Comparison of ENCODE assay signal across 8 mouse cellular contexts in the genomic region with DNA sequence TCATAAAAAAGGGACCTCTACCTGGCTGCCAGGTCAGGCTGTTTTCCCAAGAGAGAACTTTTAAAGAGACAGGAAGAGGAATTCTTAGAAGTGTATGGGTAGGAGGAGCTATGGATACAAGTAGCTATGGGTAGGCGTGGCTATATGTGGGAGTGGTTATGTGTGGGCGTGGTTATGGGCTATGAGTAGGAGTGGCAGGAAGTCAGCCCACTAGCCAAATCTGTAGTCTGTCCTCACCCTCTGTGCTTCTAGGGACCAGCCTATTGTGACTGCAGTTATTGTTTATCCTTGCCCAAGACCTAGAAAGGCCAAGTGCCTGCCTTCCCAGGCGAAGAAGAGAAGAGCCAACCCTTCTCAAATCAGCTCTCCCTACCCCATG. TPM values are rescaled to one million over a fixed set of nuclear protein-coding genes. Genes with fewer than 3 reads are reported as not detected.
DNase-seq lines count a peak whose midpoint lies in the region; ATAC-seq lines count a peak whose summit lies in the region.

No protein-coding gene starts in this region.

- peaks cover 15% of the 10 kb centered on the region for H3K4me1 ChIP-seq in neural tube, embryonic 15.5 days
- H3K4me1 ChIP-seq in heart, embryonic 10.5 days: no peaks in the 10 kb centered on the region

- peak; percentile 52 for ATAC-seq in inflammation-experienced regulatory T-cells, adult 6 months
- ATAC-seq in neural tube, embryonic 15.5 days (ENCODE audit: low FRiP score): peak; percentile 68

- no peaks in the 10 kb centered on the region for H3K27me3 ChIP-seq in neural tube, embryonic 15.5 days (replicated peaks)
- no peaks in the 10 kb centered on the region for H3K27me3 ChIP-seq in heart, embryonic 10.5 days (ENCODE audit: insufficient read depth, poor library complexity, severe bottlenecking)

- peak; percentile 37 for DNase-seq in retina, postnatal 1 day
- DNase-seq in retina, embryonic 14.5 days (ENCODE audit: low spot score): no peak
- DNase-seq in c-Kit-positive CD71-positive TER-119-positive erythroid progenitor cells, embryonic 14.5 days (ENCODE audit: low spot score): peak; percentile 34
- DNase-seq in urinary bladder, postnatal 36 days (ENCODE audit: low spot score in 2 of 2): no peak
- DNase-seq in heart, embryonic 10.5 days (ENCODE audit: low spot score): no peak
- no peak for DNase-seq in gastrocnemius, postnatal 10 days

- no peaks in the 10 kb centered on the region for H3K9me3 ChIP-seq in neural tube, embryonic 15.5 days (replicated peaks)
- H3K9me3 ChIP-seq in heart, embryonic 10.5 days: no peaks in the 10 kb centered on the region

- H3K4me3 ChIP-seq in neural tube, embryonic 15.5 days (replicated peaks): no peak overlapping the region
- no peak overlapping the region for H3K4me3 ChIP-seq in heart, embryonic 10.5 days

- no peaks in the 10 kb centered on the region for H3K36me3 ChIP-seq in neural tube, embryonic 15.5 days
- no peaks in the 10 kb centered on the region for H3K36me3 ChIP-seq in heart, embryonic 10.5 days

- no peak overlapping the region for H3K4me2 ChIP-seq in neural tube, embryonic 15.5 days

- 48% methylated on average over 3 of the region's 3 CpGs for WGBS in neural tube, embryonic 15.5 days
- WGBS in heart, embryonic 10.5 days: 35% methylated on average over 3 of the region's 3 CpGs

- no peak overlapping the region for H3K9ac ChIP-seq in neural tube, embryonic 15.5 days (replicated peaks)

- peak overlapping the region; percentile 41 for H3K27ac ChIP-seq in neural tube, embryonic 15.5 days (replicated peaks)
- no peak overlapping the region for H3K27ac ChIP-seq in heart, embryonic 10.5 days

RNA-seq across cellular contexts. Expression of gene Fra10ac1, which starts 13.9 kb away (rescaled TPM):
- polyA plus RNA-seq in inflammation-experienced regulatory T-cells, adult 6 months (2017; shearing (Covaris generic)): 10 to 100 TPM; 20.0 to 34.9 (median 33.3) TPM
- polyA plus RNA-seq in neural tube, embryonic 15.5 days (2015; fragmentation: Nextera tagmentation; extraction: Ambion mirVana): 38.6 and 39.2 TPM in 2 replicates
- polyA plus RNA-seq in heart, embryonic 10.5 days (2016; fragmentation: Nextera tagmentation; extraction: Ambion mirVana): 32.2 and 39.7 TPM in 2 replicates
- total RNA-seq in gastrocnemius, postnatal 10 days (2021): 10 to 100 TPM; 10.1 to 10.7 TPM

RNA-seq across cellular contexts. Expression of gene Lgi1, which starts 26.5 kb away (rescaled TPM):
- under 1 TPM in 1 of 3 experiments, not detected in 2; 0.30 TPM for polyA plus RNA-seq in inflammation-experienced regulatory T-cells, adult 6 months (2017; shearing (Covaris generic))
- polyA plus RNA-seq in neural tube, embryonic 15.5 days (2015; fragmentation: Nextera tagmentation; extraction: Ambion mirVana): 19.5 and 24.7 TPM in 2 replicates
- 0.16 and 0.38 TPM in 2 replicates for polyA plus RNA-seq in heart, embryonic 10.5 days (2016; fragmentation: Nextera tagmentation; extraction: Ambion mirVana)
- 1 to 10 TPM; 1.5 to 2.3 TPM for total RNA-seq in gastrocnemius, postnatal 10 days (2021)

Comparison
In these comparisons a context has a peak if more than half of its experiments do, and no peak if none do; other contexts are left out.
1. DNase-seq: peak in retina, postnatal 1 day (single experiment) and c-Kit-positive CD71-positive TER-119-positive erythroid progenitor cells, embryonic 14.5 days (single experiment); none in retina, embryonic 14.5 days (single experiment), urinary bladder, postnatal 36 days (0 of 2), heart, embryonic 10.5 days (single experiment) and gastrocnemius, postnatal 10 days (single experiment).
2. RNA of gene Lgi1, which starts 26.5 kb away (polyA plus RNA-seq): 19.5 to 24.7 TPM in neural tube, embryonic 15.5 days; 0.16 to 0.38 TPM in heart, embryonic 10.5 days and 0.30 TPM in inflammation-experienced regulatory T-cells, adult 6 months; every median in the first group is over 10 times any median in the second.